Mouse (Mus musculus) 3T3-L1 (cell line): ENCODE results near the gene Fchsd2.
A peak's percentile ranks its signal among the peaks of the same experiment; 100 is the strongest.

Experiments used
- DNase-seq: peaks from one replicate; pipeline ENCODE4 v3.0.0-alpha.2; 2015; ENCODE audit warnings: low read depth, low spot score

Fchsd2 gene

GRCm38 (mm10) chr7:101072123-101072740 is 20.4 kb upstream of the Fchsd2 start:
- DNase-seq = no peak

- no peak for DNase-seq
Observed at GRCm38 (mm10) chr7:101074170-101074767, 18.4 kb upstream of the Fchsd2 start.

GRCm38 (mm10) chr7:101083562-101084166 is 9.0 kb upstream of the Fchsd2 start:
- DNase-seq = no peak

GRCm38 (mm10) chr7:101084816-101085456 is 7.7 kb upstream of the Fchsd2 start:
- DNase-seq = no peak

- no peak for DNase-seq
Observed at GRCm38 (mm10) chr7:101085779-101086178, 6.9 kb upstream of the Fchsd2 start.

- DNase-seq = peak; percentile 5
Observed at GRCm38 (mm10) chr7:101088687-101089086, 4.0 kb upstream of the Fchsd2 start.

- DNase-seq = no peak
Observed at GRCm38 (mm10) chr7:101089242-101089641, 3.4 kb upstream of the Fchsd2 start.

GRCm38 (mm10) chr7:101093231-101093630 is 568 bp downstream of the Fchsd2 start:
- no peak for DNase-seq

- DNase-seq = no peak
Observed at GRCm38 (mm10) chr7:101094746-101095145, 2.1 kb downstream of the Fchsd2 start.

- DNase-seq = no peak
Observed at GRCm38 (mm10) chr7:101095560-101095959, 2.9 kb downstream of the Fchsd2 start.

- no peak for DNase-seq
Observed at GRCm38 (mm10) chr7:101096576-101096975, 3.9 kb downstream of the Fchsd2 start.

- no peak for DNase-seq
Observed at GRCm38 (mm10) chr7:101097084-101097483, 4.4 kb downstream of the Fchsd2 start.

- no peak for DNase-seq
Observed at GRCm38 (mm10) chr7:101099981-101100380, 7.3 kb downstream of the Fchsd2 start.

GRCm38 (mm10) chr7:101101156-101101691 is 8.6 kb downstream of the Fchsd2 start:
- DNase-seq = no peak

GRCm38 (mm10) chr7:101106666-101107065 is 14.0 kb downstream of the Fchsd2 start:
- no peak for DNase-seq

- peak; percentile 2 for DNase-seq
Observed at GRCm38 (mm10) chr7:101107073-101107810, 14.6 kb downstream of the Fchsd2 start.

GRCm38 (mm10) chr7:101107968-101108652 is 15.4 kb downstream of the Fchsd2 start:
- DNase-seq = peak; percentile 84

GRCm38 (mm10) chr7:101108653-101109005 is 16.0 kb downstream of the Fchsd2 start:
- DNase-seq = peak; percentile 71

- DNase-seq = peak; percentile 34
Observed at GRCm38 (mm10) chr7:101109006-101109855, 16.6 kb downstream of the Fchsd2 start.

GRCm38 (mm10) chr7:101109856-101110350 is 17.2 kb downstream of the Fchsd2 start:
- DNase-seq = peak; percentile 12
